ENCODE assay signal across 9 mouse cellular contexts in the genomic region with DNA sequence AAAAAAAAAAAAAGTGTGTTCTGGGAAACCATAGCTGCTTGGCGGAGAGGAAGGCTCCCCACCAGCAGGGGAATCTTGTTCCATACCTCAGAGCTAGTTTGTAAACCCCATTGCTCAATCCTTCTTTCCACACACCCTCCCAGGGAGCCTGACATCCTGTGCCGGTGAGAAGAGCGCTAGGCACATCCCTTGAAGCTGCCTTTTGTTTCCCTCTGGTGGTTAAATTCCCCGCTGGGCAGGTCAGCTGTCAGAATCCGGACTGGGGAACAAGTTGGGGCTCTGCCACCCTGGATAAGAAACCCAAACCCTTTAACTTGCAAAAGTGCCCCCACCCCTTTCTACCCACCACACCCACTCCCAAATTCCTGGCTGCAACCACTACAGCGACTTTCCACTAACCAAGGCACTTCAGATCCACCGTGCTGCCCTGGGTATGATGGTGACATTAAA. TPM values are rescaled to one million over a fixed set of nuclear protein-coding genes. Genes with fewer than 3 reads are reported as not detected.
DNase-seq lines count a peak whose midpoint lies in the region; ATAC-seq and TF ChIP-seq lines count a peak whose summit lies in the region.
"Had no signal": no experiment of that assay in that cellular context is flagged by ENCODE, and none has a peak within 500 bp of the region (broad histone marks: within the 10 kb centered on the region; RNA-seq: fewer than 3 reads in every experiment).

No protein-coding gene starts in this region.

- no peak for TF ChIP-seq CTCF in forebrain, postnatal 0 days (IDR thresholded peaks at IDR 0.05; ENCODE audit: low read depth)

- peak overlapping the region; percentile 47 for H3K4me2 ChIP-seq in heart, embryonic 16.5 days (ENCODE audit: low read depth, low read length)
- H3K4me2 ChIP-seq in limb, embryonic 15.5 days = peak overlapping the region; percentile 59
- no peak overlapping the region for H3K4me2 ChIP-seq in forebrain, postnatal 0 days (ENCODE audit: low read depth)

- no peak overlapping the region for H3K9ac ChIP-seq in heart, embryonic 16.5 days (ENCODE audit: low read length)
- H3K9ac ChIP-seq in limb, embryonic 15.5 days = no peak overlapping the region
- H3K9ac ChIP-seq in forebrain, postnatal 0 days = no peak overlapping the region

- WGBS in heart, embryonic 16.5 days = 6% methylated on average over 7 of the region's 7 CpGs
- WGBS in limb, embryonic 15.5 days = 8% methylated on average over 7 of the region's 7 CpGs
- WGBS in forebrain, postnatal 0 days = 15% methylated on average over 7 of the region's 7 CpGs

- no peak overlapping the region for H3K27ac ChIP-seq in heart, embryonic 16.5 days (ENCODE audit: low read length)
- peak overlapping the region; percentile 18; the same call in 1 of the 2 replicates for H3K27ac ChIP-seq in limb, embryonic 15.5 days
- H3K27ac ChIP-seq in forebrain, postnatal 0 days (ENCODE audit: low read depth, low read length) = no peak overlapping the region

- H3K9me3 ChIP-seq in heart, embryonic 16.5 days (replicated peaks; ENCODE audit: control insufficient read depth, low read length) = no peaks in the 10 kb centered on the region
- H3K9me3 ChIP-seq in limb, embryonic 15.5 days = no peaks in the 10 kb centered on the region
- no peaks in the 10 kb centered on the region for H3K9me3 ChIP-seq in forebrain, postnatal 0 days (ENCODE audit: low read length)

- ATAC-seq in heart, embryonic 16.5 days (replicated peaks; ENCODE audit: extremely low read depth, insufficient read depth, low FRiP score) = no peak
- no peak for ATAC-seq in limb, embryonic 15.5 days (ENCODE audit: insufficient number of reproducible peaks, low FRiP score, low TSS enrichment, low read depth)
- no peak for ATAC-seq in forebrain, postnatal 0 days

- H3K27me3 ChIP-seq in heart, embryonic 16.5 days (ENCODE audit: control insufficient read depth, insufficient read depth, low read length) = no peaks in the 10 kb centered on the region
- no peaks in the 10 kb centered on the region for H3K27me3 ChIP-seq in limb, embryonic 15.5 days
- no peaks in the 10 kb centered on the region for H3K27me3 ChIP-seq in forebrain, postnatal 0 days (ENCODE audit: insufficient read depth, low read length)

- no peak overlapping the region for H3K4me3 ChIP-seq in heart, embryonic 16.5 days (ENCODE audit: low read length)
- peak overlapping the region; percentile 8; the same call in 1 of the 2 replicates for H3K4me3 ChIP-seq in limb, embryonic 15.5 days
- no peak overlapping the region for H3K4me3 ChIP-seq in forebrain, postnatal 0 days (ENCODE audit: low read depth, low read length)

- H3K4me1 ChIP-seq in heart, embryonic 16.5 days (ENCODE audit: control insufficient read depth, insufficient read depth, low read length) = peaks cover 13% of the 10 kb centered on the region
- H3K4me1 ChIP-seq in limb, embryonic 15.5 days = peaks cover 30% of the 10 kb centered on the region
- H3K4me1 ChIP-seq in forebrain, postnatal 0 days (ENCODE audit: insufficient read depth) = no peaks in the 10 kb centered on the region

- peak; percentile 40 for DNase-seq in kidney, adult 9 months
- DNase-seq in kidney, adult 18-20 months = no peak
- DNase-seq in embryo, embryonic 10 days (ENCODE audit: low spot score) = peak; percentile 55
- peak; percentile 33 for DNase-seq in neural tube, embryonic 10.5 days (ENCODE audit: extremely low spot score, low spot score)
- DNase-seq in thymus, postnatal 25 days = no peak
- no peak for DNase-seq in forebrain, postnatal 0 days

- no peaks in the 10 kb centered on the region for H3K36me3 ChIP-seq in heart, embryonic 16.5 days (ENCODE audit: control insufficient read depth, insufficient read depth)
- H3K36me3 ChIP-seq in limb, embryonic 15.5 days = no peaks in the 10 kb centered on the region
- H3K36me3 ChIP-seq in forebrain, postnatal 0 days (ENCODE audit: insufficient read depth) = no peaks in the 10 kb centered on the region

RNA-seq across cellular contexts. Expression of gene Ifitm3, which starts 2.2 kb away (rescaled TPM):
- 157 and 218 TPM in 2 replicates for polyA plus RNA-seq in heart, embryonic 16.5 days (2015; fragmentation: Nextera tagmentation; extraction: Ambion mirVana)
- polyA plus RNA-seq in limb, embryonic 15.5 days (2015; fragmentation: Nextera tagmentation; extraction: Ambion mirVana) = 217 and 218 TPM in 2 replicates
- total RNA-seq in forebrain, postnatal 0 days (2014; rRNA removed) = 12.2 and 35.9 TPM in 2 replicates
- polyA plus RNA-seq in forebrain, postnatal 0 days (2015; fragmentation: Nextera tagmentation; extraction: Ambion mirVana) = 78.8 and 81.3 TPM in 2 replicates

RNA-seq across cellular contexts. Expression of gene Ifitm6, which starts 9.4 kb away (rescaled TPM):
- 1.0 and 1.3 TPM in 2 replicates for polyA plus RNA-seq in heart, embryonic 16.5 days (2015; fragmentation: Nextera tagmentation; extraction: Ambion mirVana)
- polyA plus RNA-seq in limb, embryonic 15.5 days (2015; fragmentation: Nextera tagmentation; extraction: Ambion mirVana) = 1.0 and 1.3 TPM in 2 replicates
- 2.0 TPM in 1 of 2 replicates, not detected in the other for total RNA-seq in forebrain, postnatal 0 days (2014; rRNA removed)
- 0.34 and 0.38 TPM in 2 replicates for polyA plus RNA-seq in forebrain, postnatal 0 days (2015; fragmentation: Nextera tagmentation; extraction: Ambion mirVana)

RNA-seq across cellular contexts. Expression of gene Gm17387, which starts 20.6 kb away (rescaled TPM):
- not detected in 2 replicates for polyA plus RNA-seq in heart, embryonic 16.5 days (2015; fragmentation: Nextera tagmentation; extraction: Ambion mirVana)
- not detected in 2 replicates for polyA plus RNA-seq in limb, embryonic 15.5 days (2015; fragmentation: Nextera tagmentation; extraction: Ambion mirVana)
- not detected in 2 replicates for total RNA-seq in forebrain, postnatal 0 days (2014; rRNA removed)
- not detected in 2 replicates for polyA plus RNA-seq in forebrain, postnatal 0 days (2015; fragmentation: Nextera tagmentation; extraction: Ambion mirVana)
- polyA plus RNA-seq: spleen, adult 2 months had no signal

RNA-seq across cellular contexts. Expression of gene Ifitm1, which starts 41.3 kb away (rescaled TPM):
- 24.0 and 34.8 TPM in 2 replicates for polyA plus RNA-seq in heart, embryonic 16.5 days (2015; fragmentation: Nextera tagmentation; extraction: Ambion mirVana)
- 71.7 and 74.6 TPM in 2 replicates for polyA plus RNA-seq in limb, embryonic 15.5 days (2015; fragmentation: Nextera tagmentation; extraction: Ambion mirVana)
- total RNA-seq in forebrain, postnatal 0 days (2014; rRNA removed) = 10.5 and 12.7 TPM in 2 replicates
- polyA plus RNA-seq in forebrain, postnatal 0 days (2015; fragmentation: Nextera tagmentation; extraction: Ambion mirVana) = 14.5 and 19.4 TPM in 2 replicates

RNA-seq across cellular contexts. Expression of gene Ifitm2, which starts 52.5 kb away (rescaled TPM):
- polyA plus RNA-seq in heart, embryonic 16.5 days (2015; fragmentation: Nextera tagmentation; extraction: Ambion mirVana) = 525 and 571 TPM in 2 replicates
- 1,488 and 1,547 TPM in 2 replicates for polyA plus RNA-seq in limb, embryonic 15.5 days (2015; fragmentation: Nextera tagmentation; extraction: Ambion mirVana)
- total RNA-seq in forebrain, postnatal 0 days (2014; rRNA removed) = 45.2 and 55.6 TPM in 2 replicates
- 240 and 270 TPM in 2 replicates for polyA plus RNA-seq in forebrain, postnatal 0 days (2015; fragmentation: Nextera tagmentation; extraction: Ambion mirVana)

Comparison
In these comparisons a context has a peak if more than half of its experiments do, and no peak if none do; other contexts are left out.
1. DNase-seq: peak in kidney, adult 9 months (single experiment), embryo, embryonic 10 days (single experiment) and neural tube, embryonic 10.5 days (single experiment); none in kidney, adult 18-20 months (single experiment), thymus, postnatal 25 days (single experiment) and forebrain, postnatal 0 days (single experiment).